17 mouse cellular contexts compared by ENCODE assay signal in the genomic region with DNA sequence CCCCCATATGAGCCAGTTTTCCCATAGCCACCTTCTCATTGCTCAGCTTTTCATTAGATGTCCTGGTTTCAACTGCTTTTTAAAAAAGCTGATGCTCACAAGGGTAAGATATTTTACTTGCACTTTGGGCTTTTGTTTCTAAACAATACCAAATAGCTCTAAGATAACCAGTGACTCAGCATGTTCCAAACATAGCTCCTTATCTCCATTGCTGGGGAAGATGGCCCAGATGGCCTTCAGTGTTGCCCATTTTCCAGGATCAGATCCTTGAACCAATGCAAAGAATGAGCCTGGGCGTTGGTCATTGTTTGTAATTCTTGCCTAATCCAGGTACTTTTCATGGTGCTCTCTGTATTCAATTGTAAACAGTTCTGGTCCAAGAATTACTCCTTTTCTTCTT. TPM values are rescaled to one million over a fixed set of nuclear protein-coding genes. Genes with fewer than 3 reads are reported as not detected.
DNase-seq lines count a peak whose midpoint lies in the region; ATAC-seq lines count a peak whose summit lies in the region.
"Had no signal": no experiment of that assay in that cellular context is flagged by ENCODE, and none has a peak within 500 bp of the region (broad histone marks: within the 10 kb centered on the region; RNA-seq: fewer than 3 reads in every experiment).

No protein-coding gene starts in this region.

- no peak for ATAC-seq in activated CD4-positive, CD25-positive, alpha-beta regulatory T cell, adult 4 months
- ATAC-seq: forebrain, embryonic 14.5 days; forebrain, embryonic 16.5 days; Patski had no signal

- DNase-seq in adrenal gland, adult 2 months, result peak; percentile 37
- DNase-seq in adrenal gland, postnatal 4 days (ENCODE audit: low spot score in 2 of 2), result no peak
- DNase-seq in adrenal gland, postnatal 10 days, result peak; percentile 23
- no peak for DNase-seq in adrenal gland, adult 18-20 months (ENCODE audit: low spot score in 2 of 2)
- peak; percentile 34 for DNase-seq in ovary, adult 18-20 months (ENCODE audit: low spot score)
- DNase-seq in ovary, postnatal 10 days (ENCODE audit: low spot score), result no peak
- DNase-seq in adrenal gland, postnatal 36 days, result peak; percentile 18 to 41
- DNase-seq: cerebellum, adult 11-12 months; cerebellum, adult 2 months; cerebellum, adult 9-10 months; cerebellum, postnatal 10 days; cerebellum, postnatal 25 days; gastrocnemius, adult 2 months had no signal

RNA-seq across cellular contexts. Expression of a gene that starts 49.1 kb away (rescaled TPM):
- 10 to 100 TPM; 52.5 to 60.5 TPM for total RNA-seq in adrenal gland, adult 2 months (2021)
- 6.0 and 8.4 TPM in 2 replicates for polyA plus RNA-seq in adrenal gland, adult 2 months (2012; rRNA removed)
- total RNA-seq in adrenal gland, postnatal 4 days (2021), result 10 to 100 TPM; 50.6 to 54.3 TPM
- 10 to 100 TPM; 45.5 to 47.2 TPM for total RNA-seq in adrenal gland, postnatal 10 days (2021)
- total RNA-seq in adrenal gland, adult 18-20 months (2021), result 10 to 100 TPM; 53.1 to 54.0 TPM
- 10 to 100 TPM; 59.5 to 62.7 TPM for total RNA-seq in adrenal gland, postnatal 36 days (2021)
- polyA plus RNA-seq in activated CD4-positive, CD25-positive, alpha-beta regulatory T cell, adult 4 months (2017; shearing (Covaris generic)), result 10 to 100 TPM; 25.7 to 26.4 TPM

Comparison
In these comparisons a context has a peak if more than half of its experiments do, and no peak if none do; other contexts are left out.
1. DNase-seq: peak in adrenal gland, adult 2 months (single experiment), adrenal gland, postnatal 10 days (single experiment), ovary, adult 18-20 months (single experiment) and adrenal gland, postnatal 36 days (2 of 2); none in adrenal gland, postnatal 4 days (0 of 2), adrenal gland, adult 18-20 months (0 of 2) and ovary, postnatal 10 days (single experiment).